In genomic region chr6:136883431-136883915, GRCm38 (mm10) we compare ENCODE assay signal across 32 mouse cellular contexts. TPM values are rescaled to one million over a fixed set of nuclear protein-coding genes. Genes with fewer than 3 reads are reported as not detected.
DNase-seq lines count a peak whose midpoint lies in the region; ATAC-seq lines count a peak whose summit lies in the region.
"Had no signal": no experiment of that assay in that cellular context is flagged by ENCODE, and none has a peak within 500 bp of the region (broad histone marks: within the 10 kb centered on the region; RNA-seq: fewer than 3 reads in every experiment).

No protein-coding gene starts in this region.

- peak; percentile 53 for DNase-seq in gastrocnemius, postnatal 25 days
- DNase-seq in gastrocnemius, postnatal 36 days: no peak
- DNase-seq in kidney, postnatal 10 days: peak; percentile 80
- no peak for DNase-seq in kidney, adult 18-20 months
- peak; percentile 42 for DNase-seq in lung, postnatal 14 days
- no peak for DNase-seq in lung, postnatal 25 days (ENCODE audit: low spot score)
- DNase-seq: adrenal gland, adult 2 months; B cell, adult 2 months; cerebellum, adult 11 months; cerebellum, adult 9-11 months; forebrain, postnatal 0 days; liver, embryonic 13.5 days; retina, postnatal 1 day; right cerebral cortex, postnatal 25 days; thymus, adult 18-20 months; thymus, postnatal 36 days had no signal

- H3K9ac ChIP-seq in stomach, embryonic 16.5 days (ENCODE audit: low read length): no peak overlapping the region
- H3K9ac ChIP-seq: forebrain, postnatal 0 days; heart, embryonic 15.5 days; hindbrain, embryonic 15.5 days; limb, embryonic 13.5 days; liver, embryonic 13.5 days; midbrain, embryonic 15.5 days; neural tube, embryonic 13.5 days had no signal

- H3K4me2 ChIP-seq in stomach, embryonic 16.5 days (ENCODE audit: low read depth, low read length): no peak overlapping the region
- H3K4me2 ChIP-seq: heart, embryonic 15.5 days; hindbrain, embryonic 15.5 days; limb, embryonic 13.5 days; liver, embryonic 13.5 days; midbrain, embryonic 15.5 days; neural tube, embryonic 13.5 days had no signal

- peaks cover 11% of the 10 kb centered on the region; the same call in 1 of the 2 replicates for H3K4me1 ChIP-seq in stomach, embryonic 16.5 days (ENCODE audit: control insufficient read depth, insufficient read depth, low read length)
- H3K4me1 ChIP-seq: forebrain, embryonic 10.5 days; hindbrain, embryonic 15.5 days; liver, embryonic 13.5 days; midbrain, embryonic 15.5 days; neural tube, embryonic 13.5 days had no signal

- no peaks in the 10 kb centered on the region for H3K9me3 ChIP-seq in stomach, embryonic 16.5 days (replicated peaks; ENCODE audit: control insufficient read depth, low read length)
- H3K9me3 ChIP-seq: forebrain, embryonic 10.5 days; G1E; heart, embryonic 15.5 days; hindbrain, embryonic 15.5 days; limb, embryonic 13.5 days; liver, embryonic 13.5 days; midbrain, embryonic 15.5 days; neural tube, embryonic 13.5 days had no signal

- WGBS in stomach, embryonic 16.5 days: 71% methylated on average over 3 of the region's 3 CpGs

- no peak overlapping the region; the same call in 1 of the 2 replicates for H3K27ac ChIP-seq in stomach, embryonic 16.5 days (ENCODE audit: low read length)
- H3K27ac ChIP-seq: forebrain, embryonic 10.5 days; heart, embryonic 15.5 days; hindbrain, embryonic 15.5 days; limb, embryonic 13.5 days; liver, embryonic 13.5 days; macrophage; midbrain, embryonic 15.5 days; neural tube, embryonic 13.5 days had no signal

- no peaks in the 10 kb centered on the region for H3K27me3 ChIP-seq in stomach, embryonic 16.5 days (ENCODE audit: control insufficient read depth, insufficient read depth, low read length)
- H3K27me3 ChIP-seq: CH12.LX; heart, embryonic 15.5 days; hindbrain, embryonic 15.5 days; limb, embryonic 13.5 days; liver, embryonic 13.5 days; midbrain, embryonic 15.5 days; neural tube, embryonic 13.5 days had no signal

- H3K36me3 ChIP-seq in stomach, embryonic 16.5 days (ENCODE audit: control insufficient read depth, insufficient read depth, low read length): no peaks in the 10 kb centered on the region
- H3K36me3 ChIP-seq: forebrain, embryonic 10.5 days; G1E; heart, embryonic 15.5 days; hindbrain, embryonic 15.5 days; limb, embryonic 13.5 days; liver, embryonic 13.5 days; midbrain, embryonic 15.5 days; neural tube, embryonic 13.5 days had no signal

- intact Hi-C loops in gastrocnemius, postnatal 36 days (cut with DNase I): no loop called here

- H3K4me3 ChIP-seq in stomach, embryonic 16.5 days (replicated peaks; ENCODE audit: low read length): no peak overlapping the region
- H3K4me3 ChIP-seq: forebrain, embryonic 10.5 days; heart, embryonic 15.5 days; hindbrain, embryonic 15.5 days; limb, embryonic 13.5 days; liver, embryonic 13.5 days; midbrain, embryonic 15.5 days; myocyte; neural tube, embryonic 13.5 days had no signal

- ATAC-seq in stomach, embryonic 16.5 days (ENCODE audit: insufficient read depth, low FRiP score): peak; percentile 38; the same call in 1 of the 2 replicates
- ATAC-seq: forebrain, postnatal 0 days; midbrain, embryonic 15.5 days had no signal

RNA-seq across cellular contexts. Expression of gene Mgp, which starts 7.8 kb away (rescaled TPM):
- 100 to 1,000 TPM; 102 to 127 TPM for total RNA-seq in gastrocnemius, postnatal 25 days (2021)
- total RNA-seq in gastrocnemius, postnatal 36 days (2021): 10 to 100 TPM; 72.6 to 84.1 TPM
- 224 and 245 TPM in 2 replicates for polyA plus RNA-seq in stomach, embryonic 16.5 days (2015; fragmentation: Nextera tagmentation; extraction: Ambion mirVana)
- total RNA-seq: CH12.LX; common myeloid progenitor, adult 5-6 weeks; hematopoietic stem cell, adult 5-6 weeks had no signal
- polyA plus RNA-seq: G1E, macrophage had no signal

RNA-seq across cellular contexts. Expression of gene Art4, which starts 25.9 kb away (rescaled TPM):
- total RNA-seq in gastrocnemius, postnatal 25 days (2021): under 1 TPM; 0.18 to 0.54 TPM
- total RNA-seq in gastrocnemius, postnatal 36 days (2021): under 1 TPM in 1 of 2 experiments, not detected in 1; 0.13 TPM
- polyA plus RNA-seq in stomach, embryonic 16.5 days (2015; fragmentation: Nextera tagmentation; extraction: Ambion mirVana): 6.9 and 7.9 TPM in 2 replicates
- total RNA-seq: forebrain, postnatal 0 days had no signal
- polyA plus RNA-seq: macrophage, myocyte had no signal

RNA-seq across cellular contexts. Expression of gene Erp27, which starts 38.5 kb away (rescaled TPM):
- not detected for total RNA-seq in gastrocnemius, postnatal 25 days (2021)
- not detected for total RNA-seq in gastrocnemius, postnatal 36 days (2021)
- 41.0 and 44.8 TPM in 2 replicates for polyA plus RNA-seq in stomach, embryonic 16.5 days (2015; fragmentation: Nextera tagmentation; extraction: Ambion mirVana)
- total RNA-seq: adrenal gland, adult 2 months; hematopoietic stem cell, adult 5-6 weeks had no signal
- polyA plus RNA-seq: adrenal gland, adult 2 months; forebrain, embryonic 10.5 days; G1E; hindbrain, embryonic 15.5 days; macrophage; midbrain, embryonic 15.5 days; neural tube, embryonic 13.5 days had no signal

RNA-seq across cellular contexts. Expression of gene Pde6h, which starts 40.2 kb away (rescaled TPM):
- not detected for total RNA-seq in gastrocnemius, postnatal 25 days (2021)
- total RNA-seq in gastrocnemius, postnatal 36 days (2021): not detected
- 0.06 TPM in 1 of 2 replicates, not detected in the other for polyA plus RNA-seq in stomach, embryonic 16.5 days (2015; fragmentation: Nextera tagmentation; extraction: Ambion mirVana)
- total RNA-seq: adrenal gland, postnatal 4 days; common myeloid progenitor, adult 5-6 weeks; hematopoietic stem cell, adult 5-6 weeks had no signal
- polyA plus RNA-seq: adrenal gland, adult 2 months; forebrain, embryonic 10.5 days; G1E; intestine, embryonic 14.5 days; liver, embryonic 13.5 days; macrophage; midbrain, embryonic 15.5 days; neural tube, embryonic 13.5 days had no signal

RNA-seq across cellular contexts. Expression of gene Smco3, which starts 48.2 kb away (rescaled TPM):
- under 1 TPM; 0.24 to 0.26 TPM for total RNA-seq in gastrocnemius, postnatal 25 days (2021)
- under 1 TPM; 0.15 to 0.69 TPM for total RNA-seq in gastrocnemius, postnatal 36 days (2021)
- polyA plus RNA-seq in stomach, embryonic 16.5 days (2015; fragmentation: Nextera tagmentation; extraction: Ambion mirVana): 1.2 and 2.2 TPM in 2 replicates
- total RNA-seq: hematopoietic stem cell, adult 5-6 weeks had no signal
- polyA plus RNA-seq: adrenal gland, adult 2 months; forebrain, embryonic 10.5 days; G1E; heart, embryonic 15.5 days; liver, embryonic 13.5 days; spleen, adult 2 months had no signal

Comparison
In these comparisons a context has a peak if more than half of its experiments do, and no peak if none do; other contexts are left out.
1. DNase-seq: peak in gastrocnemius, postnatal 25 days (single experiment), kidney, postnatal 10 days (single experiment) and lung, postnatal 14 days (single experiment); none in gastrocnemius, postnatal 36 days (0 of 2), kidney, adult 18-20 months (single experiment) and lung, postnatal 25 days (single experiment).